Mouse (Mus musculus): Measurements from ENCODE around the gene Lypd6b. TPM values are rescaled to one million over a fixed set of nuclear protein-coding genes. Genes with fewer than 3 reads are reported as not detected.

The Lypd6b gene
- polyA plus RNA-seq, 1 experiment from 2014 or later, result 1.9 TPM

DNA sequence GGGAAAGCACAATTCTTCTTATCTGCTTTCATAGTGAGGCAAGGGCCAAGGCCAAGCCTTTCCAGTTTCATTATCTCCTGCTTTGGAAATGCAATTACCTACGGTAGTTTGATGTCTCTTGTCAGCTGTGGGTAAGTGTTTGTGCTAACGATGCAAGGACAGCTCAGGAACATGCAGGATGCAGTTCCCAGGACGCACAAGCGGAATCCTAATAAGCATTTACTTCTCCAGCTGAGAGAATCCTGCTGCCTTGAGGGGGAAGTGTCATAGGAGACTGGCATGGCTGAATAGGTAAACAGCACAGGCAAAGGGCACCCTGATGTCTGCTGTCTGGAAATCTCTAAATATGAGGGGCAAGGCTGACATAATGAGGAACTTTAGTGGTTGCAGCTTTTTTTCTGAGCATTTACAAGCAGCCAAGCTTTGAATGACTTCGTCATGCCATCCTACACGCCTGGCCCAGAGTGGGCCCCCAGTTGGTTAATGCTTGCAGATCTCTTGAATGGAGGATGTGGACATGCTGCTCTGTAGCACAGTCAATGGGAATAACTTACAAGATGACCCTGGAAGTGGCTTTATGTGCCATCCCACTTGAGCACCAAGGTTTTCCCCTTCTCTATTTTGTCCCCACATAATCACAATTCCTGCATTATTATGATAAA lies 165.3 kb downstream of the Lypd6b start:
- no peak overlapping the region for H3K4me3 ChIP-seq (ENCODE audit: low read length)

DNA sequence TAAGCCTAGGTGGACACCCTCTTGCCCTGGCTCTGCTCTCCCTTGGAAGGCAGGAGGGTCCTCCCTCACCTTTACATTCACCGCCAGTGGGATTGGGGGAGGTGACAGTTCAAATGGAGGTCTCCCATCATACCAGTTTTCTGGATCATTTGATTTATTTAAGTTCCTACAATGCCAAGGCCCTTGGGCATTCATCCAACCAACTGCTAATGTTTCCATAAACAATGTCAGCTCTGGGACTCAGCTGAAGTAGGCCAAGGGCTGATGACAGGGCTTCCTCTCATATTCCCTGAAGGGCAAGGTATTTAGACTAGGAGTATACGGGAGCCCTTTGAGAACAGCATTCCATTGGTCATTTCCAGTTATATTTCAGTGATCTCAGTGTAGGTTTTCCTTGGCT lies 170.0 kb downstream of the Lypd6b start:
- H3K4me1 ChIP-seq (ENCODE audit: control insufficient read depth, insufficient read depth, low read length), result peaks cover 2% of the 10 kb centered on the region; the same call in 1 of the 2 replicates
- H3K4me2 ChIP-seq (ENCODE audit: low read depth, low read length), result no peak overlapping the region
- ATAC-seq (replicated peaks; ENCODE audit: extremely low read depth, insufficient read depth, low FRiP score), result no peak
- H3K9ac ChIP-seq (ENCODE audit: low read length), result no peak overlapping the region
- H3K9me3 ChIP-seq (replicated peaks; ENCODE audit: control insufficient read depth, low read length), result no peaks in the 10 kb centered on the region
- H3K27ac ChIP-seq (ENCODE audit: low read length), result no peak overlapping the region
- H3K27me3 ChIP-seq (ENCODE audit: control insufficient read depth, insufficient read depth, low read length), result no peaks in the 10 kb centered on the region
- H3K36me3 ChIP-seq (ENCODE audit: control insufficient read depth, insufficient read depth), result no peaks in the 10 kb centered on the region
- no peak overlapping the region for H3K4me3 ChIP-seq (ENCODE audit: low read length)
- WGBS, result 57% methylated on average over 2 of the region's 2 CpGs

More for the DNA sequence above, 165.3 kb downstream of the Lypd6b start:
- H3K9me3 ChIP-seq (replicated peaks; ENCODE audit: control insufficient read depth, low read length), result peaks cover 4% of the 10 kb centered on the region
- H3K27me3 ChIP-seq (ENCODE audit: control insufficient read depth, insufficient read depth, low read length), result no peaks in the 10 kb centered on the region
- H3K4me2 ChIP-seq (ENCODE audit: low read depth, low read length), result no peak overlapping the region
- no peak for ATAC-seq (replicated peaks; ENCODE audit: extremely low read depth, insufficient read depth, low FRiP score)
- WGBS, result 57% methylated on average over 6 of the region's 6 CpGs
- no peak overlapping the region for H3K9ac ChIP-seq (ENCODE audit: low read length)
- peaks cover 5% of the 10 kb centered on the region for H3K4me1 ChIP-seq (ENCODE audit: control insufficient read depth, insufficient read depth, low read length)
- no peaks in the 10 kb centered on the region for H3K36me3 ChIP-seq (ENCODE audit: control insufficient read depth, insufficient read depth)
- H3K27ac ChIP-seq (ENCODE audit: low read length), result no peak overlapping the region

GRCm38 (mm10) chr2:49961991-49962390 lies 174.5 kb downstream of the Lypd6b start:
- peaks cover 2% of the 10 kb centered on the region; the same call in 1 of the 2 replicates for H3K4me1 ChIP-seq (ENCODE audit: control insufficient read depth, insufficient read depth, low read length)
- H3K27ac ChIP-seq (ENCODE audit: low read length), result no peak overlapping the region
- ATAC-seq (replicated peaks; ENCODE audit: extremely low read depth, insufficient read depth, low FRiP score), result no peak
- no peaks in the 10 kb centered on the region for H3K36me3 ChIP-seq (ENCODE audit: control insufficient read depth, insufficient read depth)
- no peaks in the 10 kb centered on the region for H3K27me3 ChIP-seq (ENCODE audit: control insufficient read depth, insufficient read depth, low read length)
- H3K4me2 ChIP-seq (ENCODE audit: low read depth, low read length), result no peak overlapping the region
- no peaks in the 10 kb centered on the region; the same call in 1 of the 2 replicates for H3K9me3 ChIP-seq (replicated peaks; ENCODE audit: control insufficient read depth, low read length)
- no peak overlapping the region for H3K9ac ChIP-seq (ENCODE audit: low read length)
- H3K4me3 ChIP-seq (ENCODE audit: low read length), result no peak overlapping the region
- 85% methylated on average over 2 of the region's 2 CpGs for WGBS

- no peaks in the 10 kb centered on the region for H3K27me3 ChIP-seq (ENCODE audit: control insufficient read depth, insufficient read depth, low read length)
- H3K9me3 ChIP-seq (replicated peaks; ENCODE audit: control insufficient read depth, low read length), result no peaks in the 10 kb centered on the region; the same call in 1 of the 2 replicates
- H3K9ac ChIP-seq (ENCODE audit: low read length), result no peak overlapping the region
- H3K4me1 ChIP-seq (ENCODE audit: control insufficient read depth, insufficient read depth, low read length), result no peaks in the 10 kb centered on the region
- no peak for ATAC-seq (replicated peaks; ENCODE audit: extremely low read depth, insufficient read depth, low FRiP score)
- no peak overlapping the region for H3K27ac ChIP-seq (ENCODE audit: low read length)
- H3K4me2 ChIP-seq (ENCODE audit: low read depth, low read length), result no peak overlapping the region
- H3K36me3 ChIP-seq (ENCODE audit: control insufficient read depth, insufficient read depth), result no peaks in the 10 kb centered on the region
- no peak overlapping the region for H3K4me3 ChIP-seq (ENCODE audit: low read length)
- WGBS, result 74% methylated on average over 3 of the region's 3 CpGs
Observed at GRCm38 (mm10) chr2:49964899-49965298, 177.4 kb downstream of the Lypd6b start.

DNA sequence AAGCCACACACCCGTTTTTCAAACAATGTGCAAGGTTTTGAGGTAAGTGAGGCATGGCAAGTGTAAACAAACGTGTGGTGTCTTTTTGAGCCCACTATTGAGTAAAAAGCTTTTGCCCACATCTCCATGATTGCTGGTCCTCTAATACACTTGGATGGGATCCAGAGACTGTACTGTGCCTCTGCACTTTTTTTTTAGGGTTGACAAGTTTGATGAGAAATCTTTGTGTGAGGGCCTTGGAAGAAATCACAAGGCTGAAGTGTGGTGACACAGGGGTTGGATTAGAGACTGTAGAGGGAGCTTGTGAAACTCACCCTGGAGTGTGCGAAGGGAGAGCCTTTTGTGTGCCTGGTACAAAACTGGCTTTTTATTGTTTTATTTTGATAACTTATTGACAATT lies 180.3 kb downstream of the Lypd6b start:
- H3K4me1 ChIP-seq (ENCODE audit: control insufficient read depth, insufficient read depth, low read length), result no peaks in the 10 kb centered on the region
- ATAC-seq (replicated peaks; ENCODE audit: extremely low read depth, insufficient read depth, low FRiP score), result no peak
- no peak overlapping the region for H3K9ac ChIP-seq (ENCODE audit: low read length)
- no peaks in the 10 kb centered on the region for H3K27me3 ChIP-seq (ENCODE audit: control insufficient read depth, insufficient read depth, low read length)
- WGBS, result 66% methylated on average over 3 of the region's 3 CpGs
- H3K4me3 ChIP-seq (ENCODE audit: low read length), result no peak overlapping the region
- no peaks in the 10 kb centered on the region for H3K36me3 ChIP-seq (ENCODE audit: control insufficient read depth, insufficient read depth)
- H3K4me2 ChIP-seq (ENCODE audit: low read depth, low read length), result no peak overlapping the region
- H3K9me3 ChIP-seq (replicated peaks; ENCODE audit: control insufficient read depth, low read length), result peaks cover 2% of the 10 kb centered on the region; the same call in 1 of the 2 replicates
- H3K27ac ChIP-seq (ENCODE audit: low read length), result no peak overlapping the region

GRCm38 (mm10) chr2:49970990-49971389 lies 183.5 kb downstream of the Lypd6b start:
- Histone ChIP-seq H3K4me2 (ENCODE audit: low read depth, low read length) (no peak overlapping the region), H3K4me1 (ENCODE audit: control insufficient read depth, insufficient read depth, low read length) (no peaks in the 10 kb centered on the region), H3K27me3 (ENCODE audit: control insufficient read depth, insufficient read depth, low read length) (no peaks in the 10 kb centered on the region), H3K27ac (ENCODE audit: low read length) (no peak overlapping the region), H3K36me3 (ENCODE audit: control insufficient read depth, insufficient read depth) (no peaks in the 10 kb centered on the region), H3K4me3 (ENCODE audit: low read length) (no peak overlapping the region), H3K9ac (ENCODE audit: low read length) (no peak overlapping the region), H3K9me3 (replicated peaks; ENCODE audit: control insufficient read depth, low read length) (peaks cover 6% of the 10 kb centered on the region; the same call in 1 of the 2 replicates)
- ATAC-seq (replicated peaks; ENCODE audit: extremely low read depth, insufficient read depth, low FRiP score), result no peak
- 86% methylated on average over 3 of the region's 3 CpGs for WGBS

- Histone ChIP-seq H3K27me3 (ENCODE audit: control insufficient read depth, insufficient read depth, low read length) (no peaks in the 10 kb centered on the region), H3K36me3 (ENCODE audit: control insufficient read depth, insufficient read depth) (no peaks in the 10 kb centered on the region), H3K4me2 (ENCODE audit: low read depth, low read length) (no peak overlapping the region), H3K27ac (ENCODE audit: low read length) (no peak overlapping the region), H3K4me3 (ENCODE audit: low read length) (no peak overlapping the region), H3K9ac (ENCODE audit: low read length) (no peak overlapping the region), H3K4me1 (ENCODE audit: control insufficient read depth, insufficient read depth, low read length) (no peaks in the 10 kb centered on the region; the same call in 1 of the 2 replicates), H3K9me3 (replicated peaks; ENCODE audit: control insufficient read depth, low read length) (peaks cover 4% of the 10 kb centered on the region; the same call in 1 of the 2 replicates)
- WGBS, result 59% methylated on average over 10 of the region's 10 CpGs
- ATAC-seq (replicated peaks; ENCODE audit: extremely low read depth, insufficient read depth, low FRiP score), result no peak
Observed at GRCm38 (mm10) chr2:49978606-49979005, 191.1 kb downstream of the Lypd6b start.

DNA sequence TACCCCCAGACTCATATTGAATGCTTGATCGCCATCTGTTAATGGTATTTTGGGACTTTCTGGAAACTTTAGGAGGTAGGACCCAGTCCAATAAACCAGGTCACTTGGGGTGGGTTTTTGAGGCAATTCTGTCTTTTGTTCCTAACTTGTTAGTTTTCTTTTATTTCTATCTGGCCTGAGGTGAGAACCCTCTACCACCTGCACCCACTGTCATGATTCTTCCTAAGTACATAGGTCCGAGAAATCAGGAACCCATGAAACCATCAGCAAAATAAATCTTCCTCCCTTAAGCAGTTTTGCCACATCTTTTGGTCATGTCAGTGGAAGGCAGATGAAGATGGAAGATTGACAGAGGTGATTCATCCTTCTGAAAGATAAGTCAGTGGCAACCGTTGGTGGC lies 192.5 kb downstream of the Lypd6b start:
- no peak overlapping the region for H3K9ac ChIP-seq (ENCODE audit: low read length)
- H3K4me3 ChIP-seq (ENCODE audit: low read length), result no peak overlapping the region
- no peaks in the 10 kb centered on the region; the same call in 1 of the 2 replicates for H3K4me1 ChIP-seq (ENCODE audit: control insufficient read depth, insufficient read depth, low read length)
- H3K36me3 ChIP-seq (ENCODE audit: control insufficient read depth, insufficient read depth), result no peaks in the 10 kb centered on the region
- ATAC-seq (replicated peaks; ENCODE audit: extremely low read depth, insufficient read depth, low FRiP score), result no peak
- H3K27me3 ChIP-seq (ENCODE audit: control insufficient read depth, insufficient read depth, low read length), result no peaks in the 10 kb centered on the region
- no peak overlapping the region for H3K4me2 ChIP-seq (ENCODE audit: low read depth, low read length)
- H3K27ac ChIP-seq (ENCODE audit: low read length), result no peak overlapping the region
- peaks cover 4% of the 10 kb centered on the region; the same call in 1 of the 2 replicates for H3K9me3 ChIP-seq (replicated peaks; ENCODE audit: control insufficient read depth, low read length)
- WGBS, result 76% methylated on average over 3 of the region's 3 CpGs

DNA sequence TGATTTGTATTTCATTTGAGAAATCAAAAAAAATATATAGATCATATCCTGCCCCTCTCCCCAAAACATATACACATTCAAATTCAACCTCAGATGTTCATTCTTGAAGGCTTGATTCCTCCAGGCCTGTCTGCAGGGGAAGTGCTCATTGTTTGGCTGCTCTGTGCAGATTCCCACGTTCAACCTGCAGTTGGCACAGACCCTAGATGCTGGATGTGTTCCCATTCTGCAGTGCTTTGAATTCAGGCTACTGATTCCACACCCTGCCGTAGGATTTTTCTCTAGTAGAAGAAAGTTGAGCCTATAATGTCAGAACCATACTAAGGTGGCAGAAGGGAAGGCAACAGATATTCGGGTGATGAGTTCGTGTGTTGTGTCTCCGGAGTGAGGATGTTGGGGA lies 195.5 kb downstream of the Lypd6b start:
- H3K4me2 ChIP-seq (ENCODE audit: low read depth, low read length), result no peak overlapping the region
- no peak for ATAC-seq (replicated peaks; ENCODE audit: extremely low read depth, insufficient read depth, low FRiP score)
- H3K27me3 ChIP-seq (ENCODE audit: control insufficient read depth, insufficient read depth, low read length), result no peaks in the 10 kb centered on the region
- H3K9me3 ChIP-seq (replicated peaks; ENCODE audit: control insufficient read depth, low read length), result no peaks in the 10 kb centered on the region
- H3K4me1 ChIP-seq (ENCODE audit: control insufficient read depth, insufficient read depth, low read length), result no peaks in the 10 kb centered on the region; the same call in 1 of the 2 replicates
- WGBS, result 66% methylated on average over 5 of the region's 5 CpGs
- no peaks in the 10 kb centered on the region for H3K36me3 ChIP-seq (ENCODE audit: control insufficient read depth, insufficient read depth)
- H3K27ac ChIP-seq (ENCODE audit: low read length), result no peak overlapping the region
- H3K4me3 ChIP-seq (ENCODE audit: low read length), result no peak overlapping the region
- H3K9ac ChIP-seq (ENCODE audit: low read length), result no peak overlapping the region
